Mouse (Mus musculus) neural tube, embryonic 11.5 days (tissue): ENCODE data around the gene Tlk2. TPM values are rescaled to one million over a fixed set of nuclear protein-coding genes. Genes with fewer than 3 reads are reported as not detected.

ENCODE experiments used
- ATAC-seq: fragments of 200-750 bp; cut with Nextera tagmentation; 2 replicates; pipeline ENCODE4 v1.8.0; 2017; ENCODE audit warnings: moderate number of reproducible peaks, mild to moderate bottlenecking, moderate TSS enrichment, moderate library complexity; ENCODE audit not compliant: insufficient read depth, low FRiP score, low TSS enrichment
- DNase-seq: peaks from one replicate; pipeline ENCODE4 v3.0.0-alpha.2; 2015; ENCODE audit warnings: low spot score
- H3K27ac ChIP-seq: fragments of 300-500 bp; sonication (generic); 2 replicates; pipeline ENCODE4 v1.5.1; 2014; ENCODE audit warnings: low read depth, mild to moderate bottlenecking, low read length
- H3K27me3 ChIP-seq: fragments of 300-500 bp; sonication (generic); 2 replicates; pipeline ENCODE4 v1.6.1; 2014; ENCODE audit warnings: mild to moderate bottlenecking, low read length, mixed read lengths; ENCODE audit not compliant: control insufficient read depth, insufficient read depth
- H3K36me3 ChIP-seq: fragments of 300-500 bp; sonication (generic); 2 replicates; pipeline ENCODE4 v1.6.1; 2014; ENCODE audit warnings: mild to moderate bottlenecking, low read length, moderate library complexity, mixed read lengths; ENCODE audit not compliant: control insufficient read depth, insufficient read depth
- H3K4me1 ChIP-seq: fragments of 300-500 bp; sonication (generic); 2 replicates; pipeline ENCODE4 v1.6.1; 2014; ENCODE audit warnings: low read length, mixed read lengths; ENCODE audit not compliant: control insufficient read depth, insufficient read depth
- H3K4me2 ChIP-seq: fragments of 300-500 bp; sonication (generic); 2 replicates; pipeline ENCODE4 v1.6.1; 2014; ENCODE audit warnings: low read depth, mild to moderate bottlenecking, moderate library complexity
- H3K4me3 ChIP-seq: fragments of 300-500 bp; sonication (generic); 2 replicates; pipeline ENCODE4 v1.5.1; 2014; ENCODE audit warnings: low read depth, low read length
- H3K9ac ChIP-seq: fragments of 300-500 bp; sonication (generic); 2 replicates; pipeline ENCODE4 v1.6.1; 2014; ENCODE audit warnings: mild to moderate bottlenecking, low read length
- H3K9me3 ChIP-seq: fragments of 300-500 bp; sonication (generic); 2 replicates; pipeline ENCODE4 v1.6.1; 2016; ENCODE audit warnings: low read length; ENCODE audit not compliant: control insufficient read depth
- WGBS: fragments of 180-500 bp; shearing (Covaris S2); extraction: QIAGEN DNeasy Blood & Tissue Kit; methylation state at CpG from one replicate; pipeline ENCODE4 v1.1.7; 2014; 5-methylcytosine and 5-hydroxymethylcytosine counted together
- polyA plus RNA-seq: library from polyadenylated mRNA; unstranded; fragments of >200 nt; fragmentation: Nextera tagmentation; extraction: Ambion mirVana; gene quantifications from 2 replicates; pipeline ENCODE4 v1.2.1, GENCODE M21; 2014

The Tlk2 gene
- polyA plus RNA-seq, 1 experiment from 2014 or later: 25.9 TPM

DNA sequence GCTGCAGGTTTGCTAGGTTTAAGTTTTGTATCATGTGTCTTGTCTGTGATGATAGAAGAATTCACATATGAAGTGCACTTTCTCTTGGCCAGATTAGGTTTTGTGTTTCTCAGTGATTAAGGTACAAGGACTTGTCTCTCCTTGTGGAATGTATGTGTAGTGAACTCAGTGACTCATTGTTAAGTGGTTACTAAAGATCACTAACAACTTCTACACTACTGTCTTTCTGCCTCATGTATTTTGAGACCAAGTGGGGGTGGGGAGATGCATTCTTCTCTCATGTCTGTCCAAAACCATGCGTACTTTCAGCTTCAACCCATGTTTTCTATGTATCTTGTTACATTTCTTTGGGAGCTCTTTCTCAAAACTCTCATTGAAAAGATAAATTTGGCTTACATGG is 31.4 kb downstream of the Tlk2 start:
- H3K9me3 ChIP-seq: no peaks in the 10 kb centered on the region
- no peaks in the 10 kb centered on the region; the same call in 1 of the 2 replicates for H3K36me3 ChIP-seq
- no peak overlapping the region for H3K4me3 ChIP-seq
- H3K27ac ChIP-seq: no peak overlapping the region
- no peaks in the 10 kb centered on the region for H3K27me3 ChIP-seq
- no peaks in the 10 kb centered on the region for H3K4me1 ChIP-seq
- no peak overlapping the region for H3K4me2 ChIP-seq
- no peak for DNase-seq
- ATAC-seq: no peak
- no peak overlapping the region for H3K9ac ChIP-seq
- WGBS: 100% methylated on average over 1 of the region's 1 CpGs

DNA sequence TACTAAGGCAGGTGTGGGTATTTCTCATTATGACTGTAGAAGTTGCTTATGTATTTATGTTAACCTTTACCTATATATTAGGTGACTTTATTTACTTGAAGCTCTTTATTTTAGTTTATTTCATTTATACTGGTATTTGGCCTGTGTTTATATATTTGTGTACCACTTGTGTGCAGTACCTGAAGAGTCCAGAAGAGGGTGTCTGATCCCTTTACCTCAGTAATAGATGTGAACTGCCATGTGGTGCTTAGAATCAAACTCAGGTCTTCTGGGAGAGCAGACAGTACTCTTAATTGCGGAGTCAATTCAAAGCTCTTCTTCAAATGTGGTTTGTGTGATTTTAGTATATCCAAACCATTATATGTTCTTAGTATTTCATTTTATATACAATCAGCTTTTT is 35.6 kb downstream of the Tlk2 start:
- WGBS: 95% methylated on average over 1 of the region's 1 CpGs
- no peaks in the 10 kb centered on the region for H3K9me3 ChIP-seq
- no peaks in the 10 kb centered on the region for H3K27me3 ChIP-seq
- no peaks in the 10 kb centered on the region; the same call in 1 of the 2 replicates for H3K36me3 ChIP-seq
- H3K4me3 ChIP-seq: no peak overlapping the region
- no peak overlapping the region for H3K4me2 ChIP-seq
- no peaks in the 10 kb centered on the region for H3K4me1 ChIP-seq
- DNase-seq: no peak
- H3K27ac ChIP-seq: no peak overlapping the region
- H3K9ac ChIP-seq: no peak overlapping the region
- no peak for ATAC-seq

DNA sequence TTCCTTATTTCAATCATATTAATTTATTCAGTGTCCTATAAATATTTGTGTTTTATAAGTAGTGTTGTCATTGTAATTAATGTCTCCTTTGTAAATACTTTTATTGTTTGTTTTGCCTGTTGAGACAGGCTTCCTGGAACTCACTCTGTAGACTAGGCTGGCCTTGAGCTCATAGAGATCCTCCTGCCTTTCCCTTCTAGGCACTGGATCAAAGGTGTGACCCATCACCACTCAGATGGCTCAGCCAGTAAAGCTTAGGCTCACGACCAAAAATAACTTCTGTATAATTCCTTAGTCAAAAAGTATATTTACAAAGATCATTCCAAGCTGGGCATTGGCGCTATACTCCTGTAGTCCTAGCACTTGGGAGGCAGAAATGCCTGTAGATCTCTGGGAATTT is 39.2 kb downstream of the Tlk2 start:
- Histone ChIP-seq H3K9ac (no peak overlapping the region), H3K36me3 (peaks cover 3% of the 10 kb centered on the region; the same call in 1 of the 2 replicates), H3K9me3 (no peaks in the 10 kb centered on the region), H3K4me3 (no peak overlapping the region), H3K4me1 (no peaks in the 10 kb centered on the region), H3K4me2 (no peak overlapping the region), H3K27me3 (no peaks in the 10 kb centered on the region), H3K27ac (no peak overlapping the region)
- 89% methylated on average over 2 of the region's 2 CpGs for WGBS
- ATAC-seq (no peak), DNase-seq (no peak)

GRCm38 (mm10) chr11:105234501-105234900 is 55.9 kb downstream of the Tlk2 start:
- H3K9me3 ChIP-seq: no peaks in the 10 kb centered on the region
- DNase-seq (no peak), ATAC-seq (no peak)
- no peak overlapping the region for H3K4me3 ChIP-seq
- H3K4me1 ChIP-seq: no peaks in the 10 kb centered on the region
- WGBS: 94% methylated on average over 2 of the region's 2 CpGs
- no peak overlapping the region for H3K9ac ChIP-seq
- H3K27ac ChIP-seq: no peak overlapping the region
- no peaks in the 10 kb centered on the region for H3K36me3 ChIP-seq
- H3K27me3 ChIP-seq: no peaks in the 10 kb centered on the region
- no peak overlapping the region for H3K4me2 ChIP-seq

DNA sequence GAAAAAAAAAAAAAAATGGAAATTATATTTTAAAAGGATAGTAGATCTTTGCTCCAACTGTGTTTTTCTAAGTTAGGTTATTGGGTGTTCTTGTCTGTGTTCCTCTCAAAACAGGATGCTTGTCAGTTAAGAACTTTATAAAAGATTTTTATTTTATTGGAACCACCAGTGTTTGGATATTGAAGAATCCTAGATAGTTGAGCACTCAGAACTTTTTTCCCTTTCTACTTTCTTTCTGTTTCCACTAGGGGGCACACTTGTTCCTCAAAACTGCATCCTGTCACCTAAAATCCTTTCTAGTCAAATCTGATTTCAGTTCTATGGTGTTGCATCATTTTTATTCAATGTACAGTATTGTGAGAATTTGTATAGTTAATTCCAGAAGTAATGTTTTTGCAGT is 62.4 kb downstream of the Tlk2 start:
- H3K4me2 ChIP-seq: no peak overlapping the region
- H3K27ac ChIP-seq: no peak overlapping the region
- no peak for DNase-seq
- no peak for ATAC-seq
- no peak overlapping the region for H3K9ac ChIP-seq
- no peaks in the 10 kb centered on the region for H3K36me3 ChIP-seq
- no peaks in the 10 kb centered on the region for H3K9me3 ChIP-seq
- H3K4me3 ChIP-seq: no peak overlapping the region
- no peaks in the 10 kb centered on the region for H3K4me1 ChIP-seq
- H3K27me3 ChIP-seq: no peaks in the 10 kb centered on the region

- Histone ChIP-seq H3K4me3 (no peak overlapping the region), H3K4me2 (no peak overlapping the region), H3K4me1 (no peaks in the 10 kb centered on the region), H3K27me3 (no peaks in the 10 kb centered on the region), H3K9me3 (no peaks in the 10 kb centered on the region), H3K27ac (no peak overlapping the region), H3K36me3 (no peaks in the 10 kb centered on the region; the same call in 1 of the 2 replicates), H3K9ac (no peak overlapping the region)
- 96% methylated on average over 1 of the region's 1 CpGs for WGBS
- DNase-seq: no peak
- no peak for ATAC-seq
Measured at GRCm38 (mm10) chr11:105246369-105246768, 67.8 kb downstream of the Tlk2 start.

DNA sequence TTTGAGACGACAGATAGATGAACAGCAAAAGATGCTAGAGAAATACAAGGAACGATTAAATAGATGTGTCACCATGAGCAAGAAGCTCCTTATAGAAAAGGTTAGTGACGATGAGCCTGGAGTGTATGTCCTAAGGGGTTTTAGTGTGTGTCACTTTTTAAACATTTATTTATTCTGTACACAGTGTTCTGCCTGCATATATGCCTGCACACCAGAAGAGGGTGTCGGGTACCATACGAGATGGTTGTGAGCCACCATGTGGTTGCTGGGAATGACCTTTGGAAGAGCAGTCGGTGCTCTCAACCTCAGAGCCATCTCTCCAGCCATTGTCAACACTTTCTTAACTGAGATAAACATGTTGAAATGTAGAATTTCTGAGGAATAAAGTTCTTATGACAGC is 68.2 kb downstream of the Tlk2 start:
- Histone ChIP-seq H3K4me3 (no peak overlapping the region), H3K27me3 (no peaks in the 10 kb centered on the region), H3K4me2 (no peak overlapping the region), H3K36me3 (no peaks in the 10 kb centered on the region; the same call in 1 of the 2 replicates), H3K4me1 (no peaks in the 10 kb centered on the region), H3K9me3 (no peaks in the 10 kb centered on the region), H3K27ac (no peak overlapping the region), H3K9ac (no peak overlapping the region)
- DNase-seq: no peak
- no peak for ATAC-seq
- 93% methylated on average over 6 of the region's 6 CpGs for WGBS

GRCm38 (mm10) chr11:105247321-105247720 is 68.7 kb downstream of the Tlk2 start:
- 95% methylated on average over 5 of the region's 5 CpGs for WGBS
- Histone ChIP-seq H3K27ac (no peak overlapping the region), H3K27me3 (no peaks in the 10 kb centered on the region), H3K4me3 (no peak overlapping the region), H3K9me3 (no peaks in the 10 kb centered on the region), H3K4me1 (no peaks in the 10 kb centered on the region), H3K4me2 (no peak overlapping the region), H3K9ac (no peak overlapping the region), H3K36me3 (no peaks in the 10 kb centered on the region; the same call in 1 of the 2 replicates)
- ATAC-seq (no peak), DNase-seq (no peak)

GRCm38 (mm10) chr11:105259733-105260132 is 81.1 kb downstream of the Tlk2 start:
- Histone ChIP-seq H3K27me3 (no peaks in the 10 kb centered on the region), H3K4me2 (no peak overlapping the region), H3K36me3 (peaks cover 3% of the 10 kb centered on the region; the same call in 1 of the 2 replicates), H3K4me1 (no peaks in the 10 kb centered on the region; the same call in 1 of the 2 replicates), H3K27ac (no peak overlapping the region), H3K4me3 (no peak overlapping the region), H3K9ac (no peak overlapping the region), H3K9me3 (no peaks in the 10 kb centered on the region)
- WGBS: 76% methylated on average over 2 of the region's 3 CpGs
- DNase-seq (no peak), ATAC-seq (no peak)
